Mouse (Mus musculus) MEL (cell line): ENCODE measurements around the gene N4bp2l2. TPM values are rescaled to one million over a fixed set of nuclear protein-coding genes. Genes with fewer than 3 reads are reported as not detected.

ENCODE experiments used
- DNase-seq: peaks from one replicate; pipeline ENCODE4 v3.0.0; 2011; ENCODE audit warnings: low read depth, low spot score
- H3K27ac ChIP-seq: 2 replicates; pipeline ENCODE4 v1.5.1; 2012; ENCODE audit warnings: low read depth, mild to moderate bottlenecking, control low read depth, low read length, moderate library complexity; ENCODE audit not compliant: control insufficient read depth
- H3K27me3 ChIP-seq, 2 experiments: fragments of 150-350 bp in 1 of 2; sonication (generic) in 1 of 2; 2 replicates each; pipeline ENCODE4 v1.6.1; 2012; ENCODE audit warnings: low read length in 2 of 2, mild to moderate bottlenecking in 2 of 2, improper control_type of control experiment in 1 of 2, moderate library complexity in 1 of 2; ENCODE audit not compliant: insufficient read depth in 2 of 2, control insufficient read depth in 1 of 2
- H3K36me3 ChIP-seq, 2 experiments: 2 replicates each; pipeline ENCODE4 v1.6.1; 2012 to 2014; ENCODE audit warnings: low read length in 2 of 2, improper control_type of control experiment in 1 of 2, inconsistent platforms in 1 of 2, mild to moderate bottlenecking in 1 of 2; ENCODE audit not compliant: insufficient read depth in 2 of 2, control insufficient read depth in 1 of 2
- H3K4me1 ChIP-seq, 2 experiments: fragments of 150-350 bp in 1 of 2; sonication (generic) in 1 of 2; 2 replicates each; pipeline ENCODE4 v1.6.1; 2012; ENCODE audit warnings: low read length in 2 of 2, improper control_type of control experiment in 1 of 2, mild to moderate bottlenecking in 1 of 2; ENCODE audit not compliant: insufficient read depth in 2 of 2, control insufficient read depth in 1 of 2
- H3K4me3 ChIP-seq, 2 experiments: fragments of 150-350 bp in 1 of 2; sonication (generic) in 1 of 2; 2 replicates each; pipeline ENCODE4 v1.5.1; 2012; ENCODE audit warnings: low read depth in 2 of 2, low read length in 2 of 2, mild to moderate bottlenecking in 2 of 2, moderate library complexity in 2 of 2, control low read depth in 1 of 2, improper control_type of control experiment in 1 of 2; ENCODE audit not compliant: control insufficient read depth in 1 of 2, insufficient read depth in 1 of 2
- H3K79me2 ChIP-seq: 2 replicates; pipeline ENCODE4 v1.6.1; 2012; ENCODE audit warnings: mild to moderate bottlenecking, low read length, moderate library complexity; ENCODE audit not compliant: control insufficient read depth, poor library complexity, insufficient read depth
- H3K9ac ChIP-seq: 2 replicates; pipeline ENCODE4 v1.6.1; 2012; ENCODE audit warnings: low read depth, mild to moderate bottlenecking, control low read depth, low read length, moderate library complexity; ENCODE audit not compliant: control insufficient read depth, poor library complexity, severe bottlenecking
- H3K9me3 ChIP-seq: fragments of 150-350 bp; sonication (generic); replicated peaks from 2 replicates; pipeline ENCODE4 v1.6.1; 2012; ENCODE audit warnings: mild to moderate bottlenecking, low read length, improper control_type of control experiment, moderate library complexity; ENCODE audit not compliant: insufficient read depth
- BHLHE40 ChIP-seq: IDR thresholded peaks from 2 replicates; pipeline ENCODE4 v1.6.1; 2012; ENCODE audit warnings: low read depth, mild to moderate bottlenecking, inconsistent platforms, low read length, improper control_type of control experiment, borderline replicate concordance
- CHD1 ChIP-seq: IDR thresholded peaks from 2 replicates; pipeline ENCODE4 v1.6.1; 2012; ENCODE audit warnings: low read depth, mild to moderate bottlenecking, inconsistent platforms, low read length, improper control_type of control experiment
- CHD2 ChIP-seq: IDR thresholded peaks from 2 replicates; pipeline ENCODE4 v1.6.1; 2011; ENCODE audit warnings: low read length, improper control_type of control experiment
- CTCF ChIP-seq, 3 experiments: IDR thresholded peaks in 2 of 3; conservative IDR thresholded peaks in 1 of 3; 2 replicates each; pipeline ENCODE4 v1.5.1; 2011 to 2012; ENCODE audit warnings: low read length in 3 of 3, low read depth in 2 of 3, mild to moderate bottlenecking in 2 of 3, improper control_type of control experiment in 1 of 3, inconsistent platforms in 1 of 3, mixed read lengths in 1 of 3, moderate library complexity in 1 of 3; ENCODE audit not compliant: control insufficient read depth in 1 of 3, insufficient read depth in 1 of 3, poor library complexity in 1 of 3, severe bottlenecking in 1 of 3
- E2F4 ChIP-seq: IDR thresholded peaks from 2 replicates; pipeline ENCODE4 v1.6.1; 2011; ENCODE audit warnings: low read depth, low read length, improper control_type of control experiment, borderline replicate concordance
- ELF1 ChIP-seq: IDR thresholded peaks from 2 replicates; pipeline ENCODE4 v1.6.1; 2014; ENCODE audit warnings: low read depth, mild to moderate bottlenecking, inconsistent platforms, low read length, improper control_type of control experiment, moderate library complexity
- EP300 ChIP-seq, 2 experiments: IDR thresholded peaks; 2 replicates each; pipeline ENCODE4 v1.6.1; 2011; ENCODE audit warnings: improper control_type of control experiment in 2 of 2, low read length in 2 of 2, low read depth in 1 of 2, mild to moderate bottlenecking in 1 of 2
- ETS1 ChIP-seq: IDR thresholded peaks from 2 replicates; pipeline ENCODE4 v1.6.1; 2012; ENCODE audit warnings: low read depth, mild to moderate bottlenecking, inconsistent platforms, low read length, improper control_type of control experiment, moderate library complexity
- GABPA ChIP-seq: IDR thresholded peaks from 2 replicates; pipeline ENCODE4 v1.6.1; 2012; ENCODE audit warnings: low read depth, mild to moderate bottlenecking, inconsistent platforms, low read length, improper control_type of control experiment, moderate library complexity
- GATA1 ChIP-seq: IDR thresholded peaks from 2 replicates; pipeline ENCODE4 v1.6.1; 2011; ENCODE audit warnings: low read depth, low read length, improper control_type of control experiment
- HCFC1 ChIP-seq: IDR thresholded peaks from 2 replicates; pipeline ENCODE4 v1.6.1; 2012; ENCODE audit warnings: low read depth, mild to moderate bottlenecking, inconsistent platforms, low read length, improper control_type of control experiment, moderate library complexity
- KAT2A ChIP-seq: conservative IDR thresholded peaks from 2 replicates; pipeline ENCODE4 v1.6.1; 2012; ENCODE audit warnings: low read depth, low read length, improper control_type of control experiment, inconsistent platforms
- MAFK ChIP-seq: IDR thresholded peaks from 2 replicates; pipeline ENCODE4 v1.6.1; 2011; ENCODE audit warnings: low read depth, mild to moderate bottlenecking, low read length, improper control_type of control experiment, borderline replicate concordance
- MAX ChIP-seq: IDR thresholded peaks from 2 replicates; pipeline ENCODE4 v1.6.1; 2011; ENCODE audit warnings: low read length, improper control_type of control experiment
- MAZ ChIP-seq: IDR thresholded peaks from 2 replicates; pipeline ENCODE4 v1.6.1; 2012; ENCODE audit warnings: low read depth, mild to moderate bottlenecking, inconsistent platforms, low read length, improper control_type of control experiment
- MXI1 ChIP-seq: IDR thresholded peaks from 2 replicates; pipeline ENCODE4 v1.6.1; 2011; ENCODE audit warnings: mild to moderate bottlenecking, low read depth, low read length, improper control_type of control experiment
- MYB ChIP-seq: IDR thresholded peaks from 2 replicates; pipeline ENCODE4 v1.6.1; 2011; ENCODE audit warnings: mild to moderate bottlenecking, low read depth, low read length, improper control_type of control experiment
- MYC ChIP-seq: IDR thresholded peaks from 2 replicates; pipeline ENCODE4 v1.6.1; 2011; ENCODE audit warnings: low read depth, mild to moderate bottlenecking, low read length, improper control_type of control experiment, moderate library complexity
- NELFE ChIP-seq: IDR thresholded peaks from 2 replicates; pipeline ENCODE4 v1.6.1; 2011; ENCODE audit warnings: low read depth, low read length, improper control_type of control experiment
- NRF1 ChIP-seq: IDR thresholded peaks from 2 replicates; pipeline ENCODE4 v1.6.1; 2014; ENCODE audit warnings: low read depth, mild to moderate bottlenecking, inconsistent platforms, low read length, improper control_type of control experiment, moderate library complexity; ENCODE audit not compliant: poor library complexity, insufficient read depth, severe bottlenecking
- POLR2A ChIP-seq, 2 experiments: IDR thresholded peaks; 2 replicates each; pipeline ENCODE4 v1.6.1; 2011 to 2012; ENCODE audit warnings: low read length in 2 of 2, mild to moderate bottlenecking in 2 of 2, control low read depth in 1 of 2, improper control_type of control experiment in 1 of 2, low read depth in 1 of 2, moderate library complexity in 1 of 2; ENCODE audit not compliant: control insufficient read depth in 1 of 2, insufficient read depth in 1 of 2, poor library complexity in 1 of 2
- POLR2AphosphoS2 ChIP-seq: IDR thresholded peaks from 2 replicates; pipeline ENCODE4 v1.6.1; 2011; ENCODE audit warnings: low read length, improper control_type of control experiment
- POLR2AphosphoS5 ChIP-seq: IDR thresholded peaks from 2 replicates; pipeline ENCODE4 v1.6.1; 2012; ENCODE audit warnings: low read depth, borderline replicate concordance, mild to moderate bottlenecking, inconsistent platforms, low read length, moderate library complexity, mixed read lengths
- RAD21 ChIP-seq: IDR thresholded peaks from 2 replicates; pipeline ENCODE4 v1.6.1; 2011; ENCODE audit warnings: mild to moderate bottlenecking, low read depth, low read length, improper control_type of control experiment
- SIN3A ChIP-seq: IDR thresholded peaks from 2 replicates; pipeline ENCODE4 v1.6.1; 2012; ENCODE audit warnings: low read length, improper control_type of control experiment, inconsistent platforms
- SMC3 ChIP-seq: IDR thresholded peaks from 2 replicates; pipeline ENCODE4 v1.6.1; 2011; ENCODE audit warnings: low read depth, low read length, improper control_type of control experiment
- TAL1 ChIP-seq: IDR thresholded peaks from 2 replicates; pipeline ENCODE4 v1.6.1; 2012; ENCODE audit warnings: mild to moderate bottlenecking, inconsistent platforms, low read length, moderate library complexity, mixed read lengths
- TBP ChIP-seq: IDR thresholded peaks from 2 replicates; pipeline ENCODE4 v1.8.0; 2011; ENCODE audit warnings: low read depth, low read length, improper control_type of control experiment
- TCF12 ChIP-seq: IDR thresholded peaks from 2 replicates; pipeline ENCODE4 v1.6.1; 2014; ENCODE audit warnings: low read depth, mild to moderate bottlenecking, inconsistent platforms, low read length, improper control_type of control experiment, moderate library complexity
- UBTF ChIP-seq: IDR thresholded peaks from 2 replicates; pipeline ENCODE4 v1.6.1; 2012; ENCODE audit warnings: low read depth, mild to moderate bottlenecking, inconsistent platforms, low read length, improper control_type of control experiment, moderate library complexity, borderline replicate concordance; ENCODE audit not compliant: insufficient read depth
- USF1 ChIP-seq: IDR thresholded peaks from 2 replicates; pipeline ENCODE4 v1.6.1; 2014; ENCODE audit warnings: low read depth, mild to moderate bottlenecking, inconsistent platforms, low read length, improper control_type of control experiment, moderate library complexity
- USF2 ChIP-seq, 2 experiments: IDR thresholded peaks; 2 replicates each; pipeline ENCODE4 v1.6.1; 2011 to 2012; ENCODE audit warnings: improper control_type of control experiment in 2 of 2, low read length in 2 of 2, borderline replicate concordance in 1 of 2, inconsistent platforms in 1 of 2, low read depth in 1 of 2, mild to moderate bottlenecking in 1 of 2; ENCODE audit not compliant: insufficient read depth in 1 of 2
- ZC3H11A ChIP-seq: IDR thresholded peaks from 2 replicates; pipeline ENCODE4 v1.6.1; 2012; ENCODE audit warnings: low read depth, mild to moderate bottlenecking, inconsistent platforms, low read length, improper control_type of control experiment
- ZKSCAN1 ChIP-seq: IDR thresholded peaks from 2 replicates; pipeline ENCODE4 v1.6.1; 2012; ENCODE audit warnings: low read depth, mild to moderate bottlenecking, inconsistent platforms, low read length, improper control_type of control experiment, moderate library complexity
- ZMIZ1 ChIP-seq: IDR thresholded peaks from 2 replicates; pipeline ENCODE4 v1.6.1; 2012; ENCODE audit warnings: low read depth, mild to moderate bottlenecking, inconsistent platforms, low read length, improper control_type of control experiment, moderate library complexity
- ZNF384 ChIP-seq: IDR thresholded peaks from 2 replicates; pipeline ENCODE4 v1.6.1; 2012; ENCODE audit warnings: low read depth, mild to moderate bottlenecking, inconsistent platforms, low read length, improper control_type of control experiment
- polyA plus RNA-seq, 2 experiments: library from polyadenylated mRNA; stranded (reverse) in 1 of 2; unstranded in 1 of 2; fragments of >175 nt in 1 of 2; fragments of >200 nt in 1 of 2; gene quantifications; 2 replicates each; pipeline versions ENCODE4 v1.2.1 to v1.2.4; 2012; ENCODE audit warnings: low replicate concordance in 2 of 2, low read depth in 1 of 2; ENCODE audit not compliant: insufficient read length in 2 of 2, insufficient read depth in 1 of 2, missing spikeins in 1 of 2
- total RNA-seq: library from RNA; depleted of rRNA; stranded (reverse); fragments of 300-350 nt; gene quantifications from 2 replicates; pipeline ENCODE4 v1.2.3, GENCODE M21; 2012

The N4bp2l2 gene
- total and polyA plus RNA-seq, 3 experiments = 67.5 to 74.9 TPM; not detected in 1

- Histone ChIP-seq H3K9me3 (no peaks in the 10 kb centered on the region), H3K79me2 (peaks cover 10% of the 10 kb centered on the region; the same call in 1 of the 2 replicates), H3K9ac (peak overlapping the region; percentile 83), H3K27ac (peak overlapping the region; percentile 23; the same call in 1 of the 2 replicates), H3K4me3 (peak overlapping the region; percentile 33 to 80), H3K27me3 (no peaks in the 10 kb centered on the region), H3K4me1 (peaks cover 16 to 19% of the 10 kb centered on the region in 2 experiments), H3K36me3 (peaks cover 0 to 25% of the 10 kb centered on the region in 2 experiments; a peak in 2 of 4 replicates)
- peak; percentile 80 for DNase-seq
- TF ChIP-seq ETS1 (0 out of 2 replicates have a peak, but pooled peaks have one; percentile 25), NELFE (peak; percentile 44; the same call in 1 of the 2 replicates), USF2 (IDR thresholded peaks at IDR 0.05; ENCODE audit: borderline replicate concordance in 1 of 2, insufficient read depth in 1 of 2, low read depth in 1 of 2, low read length in 2 of 2) (no peak), ZC3H11A (no peak), MYB (no peak), GABPA (no peak), KAT2A (peak; percentile 42; the same call in 1 of the 2 replicates), ZKSCAN1 (0 out of 2 replicates have a peak, but pooled peaks have one; percentile 8), USF1 (no peak), SIN3A (peak; percentile 81), EP300 (IDR thresholded peaks at IDR 0.05; ENCODE audit: low read depth in 1 of 2, low read length in 2 of 2) (peak in 1 of 2 experiments; percentile 35; a peak in 2 of 4 replicates), ZMIZ1 (peak; percentile 61; the same call in 1 of the 2 replicates), CHD2 (peak; percentile 28; the same call in 1 of the 2 replicates), ELF1 (peak; percentile 82), NRF1 (0 out of 2 replicates have a peak, but pooled peaks have one; percentile 21), POLR2AphosphoS2 (no peak), BHLHE40 (peak; percentile 39; the same call in 1 of the 2 replicates), MAFK (no peak), POLR2AphosphoS5 (no peak), MXI1 (peak; percentile 86), ZNF384 (no peak), UBTF (no peak), TCF12 (peak; percentile 39; the same call in 1 of the 2 replicates), TBP (peak; percentile 56; the same call in 1 of the 2 replicates), MAX (peak; percentile 88), SMC3 (no peak), CTCF (IDR thresholded peaks at IDR 0.05 in 2 of 3, conservative IDR thresholded peaks at IDR 0.05 in 1 of 3; ENCODE audit: control insufficient read depth in 1 of 3, insufficient read depth in 1 of 3, low read depth in 2 of 3, low read length in 3 of 3, poor library complexity in 1 of 3, severe bottlenecking in 1 of 3) (no peak), MYC (peak; percentile 97), CHD1 (peak; percentile 77; the same call in 1 of the 2 replicates), RAD21 (no peak), HCFC1 (peak; percentile 78), TAL1 (no peak), GATA1 (no peak), POLR2A (IDR thresholded peaks at IDR 0.05; ENCODE audit: control insufficient read depth in 1 of 2, insufficient read depth in 1 of 2, low read depth in 1 of 2, low read length in 2 of 2, poor library complexity in 1 of 2) (peak in 1 of 2 experiments; percentile 52; a peak in 1 of 4 replicates), E2F4 (peak; percentile 70; the same call in 1 of the 2 replicates), MAZ (no peak)
Observed at GRCm38 (mm10) chr5:150595366-150596016, 70.5 kb downstream of the N4bp2l2 start.
